Mouse (Mus musculus) spleen, adult 2 months (tissue): ENCODE measurements around the gene Slc30a1.

Source experiments
- CTCF ChIP-seq: fragments of 200-500 bp; IDR thresholded peaks from 2 replicates; pipeline ENCODE4 v1.5.1; 2011; ENCODE audit warnings: mild to moderate bottlenecking, inconsistent platforms; ENCODE audit not compliant: insufficient read depth, insufficient read length, insufficient replicate concordance; ENCODE audit errors: extremely low read depth
- POLR2A ChIP-seq: fragments of 200-500 bp; IDR thresholded peaks from 2 replicates; pipeline ENCODE4 v1.6.1; 2011; ENCODE audit warnings: low read depth, low read length, inconsistent platforms

- TF ChIP-seq POLR2A (no peak), CTCF (no peak)
Measured at GRCm38 (mm10) chr1:191947796-191948195, 41.2 kb downstream of the Slc30a1 start.
